Mouse (Mus musculus): ENCODE measurements around the gene Fam214b.
A peak's percentile ranks its signal among the peaks of the same experiment; 100 is the strongest.

Fam214b gene

DNA sequence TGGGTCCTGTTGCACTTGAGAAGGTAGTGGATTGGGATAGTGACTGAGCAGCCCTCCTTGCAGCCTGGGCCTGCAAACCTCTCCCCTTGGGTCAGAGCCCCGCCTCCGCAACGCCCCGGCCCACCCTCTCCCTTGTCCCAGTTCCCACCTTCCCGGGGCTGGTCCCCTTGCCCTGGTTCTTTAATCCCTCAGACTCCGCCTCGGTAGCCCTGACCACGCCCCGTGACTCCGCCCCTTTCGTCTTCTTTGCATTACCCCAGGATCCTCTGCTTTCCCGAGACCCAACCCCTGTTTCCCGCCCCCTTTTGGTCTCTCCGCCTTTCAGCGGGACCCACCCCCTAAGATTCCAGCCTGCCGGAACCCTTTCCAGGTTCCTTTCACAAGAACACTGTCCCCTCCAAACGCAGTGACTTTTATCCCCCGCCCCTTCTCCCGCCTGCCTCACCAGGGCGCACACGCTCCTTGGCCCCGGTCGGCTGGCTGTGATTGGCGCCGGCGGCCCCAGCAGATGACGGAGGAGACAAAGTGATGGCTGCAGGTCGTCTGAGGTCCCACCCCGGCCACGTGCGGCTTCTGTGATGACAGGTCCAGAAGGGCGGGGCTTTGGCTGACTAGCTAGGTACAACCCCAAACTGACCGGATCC lies at the start of gene Fam214b:
TSS of gene Fam214b (minus strand) at position 562 of the 644 bp plus-strand sequence.
- H3K9me3 ChIP-seq (ENCODE audit: low read length), result no peaks in the 10 kb centered on the region
- peaks cover 41% of the 10 kb centered on the region for H3K4me1 ChIP-seq (replicated peaks; ENCODE audit: low read depth, low read length)
- no peaks in the 10 kb centered on the region for H3K36me3 ChIP-seq (ENCODE audit: insufficient read depth, low read length)
- TF ChIP-seq POU5F1 (IDR thresholded peaks at IDR 0.05; ENCODE audit: borderline replicate concordance, low read length) (no peak), CTCF (conservative IDR thresholded peaks at IDR 0.05; ENCODE audit: low read length) (no peak), NANOG (IDR thresholded peaks at IDR 0.05; ENCODE audit: borderline replicate concordance, low read length) (no peak)
- 0 out of 2 replicates have a peak, but pooled peaks cover 2% of the 10 kb centered on the region for H3K27me3 ChIP-seq (ENCODE audit: insufficient read depth, low read length)
- peak within 1 kb of the TSS; percentile 86 for H3K4me3 ChIP-seq (replicated peaks; ENCODE audit: low read length)

DNA sequence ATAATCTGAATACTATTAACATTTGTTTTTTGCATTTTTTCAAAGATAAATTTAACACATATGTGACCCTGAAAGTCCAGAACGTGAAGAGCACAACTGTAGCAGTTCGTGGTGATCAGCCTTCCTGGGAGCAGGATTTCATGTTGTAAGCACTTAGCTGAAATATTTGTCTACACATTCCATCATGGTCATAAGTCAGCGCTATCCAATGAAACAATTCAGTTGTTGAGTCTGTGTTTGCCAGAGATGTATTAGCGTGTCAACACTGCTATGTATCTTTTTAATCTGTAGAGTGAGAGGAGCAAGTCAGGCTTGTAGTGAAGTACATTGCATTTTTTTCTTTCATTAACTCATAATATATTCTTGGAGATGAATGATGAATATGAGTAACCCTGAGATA lies 45.2 kb upstream of the Fam214b start:
- TF ChIP-seq POU5F1 (IDR thresholded peaks at IDR 0.05; ENCODE audit: borderline replicate concordance, low read length) (no peak), NANOG (IDR thresholded peaks at IDR 0.05; ENCODE audit: borderline replicate concordance, low read length) (no peak), CTCF (conservative IDR thresholded peaks at IDR 0.05; ENCODE audit: low read length) (no peak)
- Histone ChIP-seq H3K27me3 (ENCODE audit: insufficient read depth, low read length) (no peaks in the 10 kb centered on the region), H3K4me1 (replicated peaks; ENCODE audit: low read depth, low read length) (peaks cover 3% of the 10 kb centered on the region; the same call in 1 of the 2 replicates), H3K36me3 (ENCODE audit: insufficient read depth, low read length) (no peaks in the 10 kb centered on the region), H3K9me3 (ENCODE audit: low read length) (no peaks in the 10 kb centered on the region), H3K4me3 (replicated peaks; ENCODE audit: low read length) (no peak overlapping the region)

DNA sequence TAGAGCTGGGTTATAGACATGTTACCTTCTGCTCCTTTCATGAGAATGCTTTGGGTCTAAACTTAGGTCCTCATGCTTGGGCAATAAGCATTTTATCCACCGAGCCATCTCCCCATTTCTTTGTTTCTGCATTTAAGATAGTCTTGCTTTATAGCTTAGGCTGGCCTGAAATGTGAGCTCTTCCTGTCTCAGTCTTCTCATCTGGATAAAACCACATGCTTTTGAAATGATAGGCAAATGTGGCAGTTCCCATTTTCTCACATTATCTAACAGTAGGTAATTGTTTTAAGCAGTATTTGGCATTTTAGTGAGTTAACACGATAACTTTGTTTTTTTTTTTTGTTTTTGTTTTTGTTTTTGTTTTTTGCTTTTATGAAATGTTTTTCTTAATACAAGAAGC lies 43.9 kb upstream of the Fam214b start:
- H3K4me3 ChIP-seq (replicated peaks; ENCODE audit: low read length), result no peak overlapping the region
- no peaks in the 10 kb centered on the region for H3K27me3 ChIP-seq (ENCODE audit: insufficient read depth, low read length)
- H3K4me1 ChIP-seq (replicated peaks; ENCODE audit: low read depth, low read length), result peaks cover 3% of the 10 kb centered on the region; the same call in 1 of the 2 replicates
- H3K9me3 ChIP-seq (ENCODE audit: low read length), result no peaks in the 10 kb centered on the region
- no peak for TF ChIP-seq CTCF (conservative IDR thresholded peaks at IDR 0.05; ENCODE audit: low read length)
- TF ChIP-seq POU5F1 (IDR thresholded peaks at IDR 0.05; ENCODE audit: borderline replicate concordance, low read length), result no peak
- TF ChIP-seq NANOG (IDR thresholded peaks at IDR 0.05; ENCODE audit: borderline replicate concordance, low read length), result no peak
- no peaks in the 10 kb centered on the region for H3K36me3 ChIP-seq (ENCODE audit: insufficient read depth, low read length)

DNA sequence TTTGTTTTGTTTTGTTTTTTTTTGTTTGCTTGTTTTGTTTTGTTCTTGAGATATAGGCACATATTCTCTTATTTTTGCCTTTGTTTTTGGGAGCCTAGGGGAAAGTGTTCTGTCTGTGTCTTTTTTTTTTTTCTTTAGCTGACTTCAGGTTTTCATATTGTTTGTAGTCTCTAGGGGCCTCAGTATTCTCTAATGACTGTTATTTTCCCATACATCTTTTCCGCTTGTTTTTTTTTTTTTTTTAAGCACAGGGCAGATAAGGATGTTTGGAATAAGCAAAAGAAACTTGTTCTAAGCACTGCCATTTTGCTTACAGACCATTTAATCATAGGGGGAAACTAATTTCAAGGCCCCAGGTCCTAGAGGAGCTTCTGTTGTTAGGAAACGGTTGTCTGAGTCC lies 36.4 kb upstream of the Fam214b start:
- H3K36me3 ChIP-seq (ENCODE audit: insufficient read depth, low read length), result no peaks in the 10 kb centered on the region
- H3K4me1 ChIP-seq (replicated peaks; ENCODE audit: low read depth, low read length), result no peaks in the 10 kb centered on the region
- TF ChIP-seq NANOG (IDR thresholded peaks at IDR 0.05; ENCODE audit: borderline replicate concordance, low read length) (no peak), CTCF (conservative IDR thresholded peaks at IDR 0.05; ENCODE audit: low read length) (no peak), POU5F1 (IDR thresholded peaks at IDR 0.05; ENCODE audit: borderline replicate concordance, low read length) (no peak)
- H3K4me3 ChIP-seq (replicated peaks; ENCODE audit: low read length), result no peak overlapping the region
- no peaks in the 10 kb centered on the region for H3K9me3 ChIP-seq (ENCODE audit: low read length)
- H3K27me3 ChIP-seq (ENCODE audit: insufficient read depth, low read length), result no peaks in the 10 kb centered on the region

DNA sequence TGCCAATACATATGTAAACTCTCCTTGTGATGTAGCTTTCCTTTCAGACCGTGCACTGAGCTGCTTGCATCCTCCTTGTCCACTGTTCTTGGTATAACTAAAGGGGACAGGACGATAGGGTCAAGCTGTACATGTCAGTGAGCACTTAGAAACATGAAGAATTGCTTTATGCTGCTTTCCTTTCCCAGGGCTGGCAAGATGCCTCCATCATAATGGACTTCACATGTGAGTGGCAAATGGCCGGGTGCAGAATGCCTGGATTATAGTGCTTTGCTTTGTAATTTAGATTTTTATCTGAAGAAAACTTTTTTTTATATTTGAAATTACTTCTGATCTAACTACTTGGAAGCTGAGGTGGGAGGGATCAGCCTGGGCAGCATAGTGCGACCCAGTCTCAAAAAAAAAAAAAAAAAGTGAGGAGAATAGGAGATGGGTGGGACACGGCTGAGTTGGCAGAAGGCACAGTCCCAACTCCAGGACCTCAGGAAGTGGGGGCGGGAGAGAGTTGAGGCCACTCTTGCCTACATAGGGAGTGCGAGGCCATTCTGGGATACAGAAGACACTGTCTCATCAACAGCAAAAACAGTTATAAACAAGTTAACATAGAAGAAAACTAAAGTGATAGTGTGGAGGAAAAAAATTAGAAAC lies 32.2 kb upstream of the Fam214b start:
- Histone ChIP-seq H3K9me3 (ENCODE audit: low read length) (no peaks in the 10 kb centered on the region), H3K36me3 (ENCODE audit: insufficient read depth, low read length) (no peaks in the 10 kb centered on the region), H3K27me3 (ENCODE audit: insufficient read depth, low read length) (no peaks in the 10 kb centered on the region), H3K4me1 (replicated peaks; ENCODE audit: low read depth, low read length) (no peaks in the 10 kb centered on the region), H3K4me3 (replicated peaks; ENCODE audit: low read length) (no peak overlapping the region)
- no peak for TF ChIP-seq POU5F1 (IDR thresholded peaks at IDR 0.05; ENCODE audit: borderline replicate concordance, low read length)
- no peak for TF ChIP-seq NANOG (IDR thresholded peaks at IDR 0.05; ENCODE audit: borderline replicate concordance, low read length)
- TF ChIP-seq CTCF (conservative IDR thresholded peaks at IDR 0.05; ENCODE audit: low read length), result no peak

DNA sequence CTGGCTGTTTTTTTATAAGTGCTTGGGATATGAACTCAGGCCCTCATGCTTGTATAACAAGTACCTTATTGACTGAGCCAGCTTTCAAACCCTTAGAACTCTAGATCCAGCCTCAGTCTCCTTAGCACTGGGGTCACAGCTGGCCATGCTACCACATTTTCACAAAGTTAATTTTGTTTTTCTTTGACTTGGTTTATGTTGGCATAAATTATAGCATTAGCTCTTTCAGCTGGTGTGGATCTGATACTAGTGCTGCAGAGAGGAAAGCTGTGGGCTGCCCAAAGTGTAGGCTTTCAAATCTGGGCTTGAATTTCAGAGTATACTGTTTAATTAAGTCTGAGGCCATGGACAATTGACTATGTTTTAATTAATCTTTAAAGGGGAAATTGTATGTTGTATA lies 28.9 kb upstream of the Fam214b start:
- no peaks in the 10 kb centered on the region for H3K4me1 ChIP-seq (replicated peaks; ENCODE audit: low read depth, low read length)
- no peaks in the 10 kb centered on the region for H3K9me3 ChIP-seq (ENCODE audit: low read length)
- no peaks in the 10 kb centered on the region for H3K27me3 ChIP-seq (ENCODE audit: insufficient read depth, low read length)
- H3K4me3 ChIP-seq (replicated peaks; ENCODE audit: low read length), result no peak overlapping the region
- H3K36me3 ChIP-seq (ENCODE audit: insufficient read depth, low read length), result no peaks in the 10 kb centered on the region
- TF ChIP-seq CTCF (conservative IDR thresholded peaks at IDR 0.05; ENCODE audit: low read length) (no peak), POU5F1 (IDR thresholded peaks at IDR 0.05; ENCODE audit: borderline replicate concordance, low read length) (no peak), NANOG (IDR thresholded peaks at IDR 0.05; ENCODE audit: borderline replicate concordance, low read length) (no peak)

DNA sequence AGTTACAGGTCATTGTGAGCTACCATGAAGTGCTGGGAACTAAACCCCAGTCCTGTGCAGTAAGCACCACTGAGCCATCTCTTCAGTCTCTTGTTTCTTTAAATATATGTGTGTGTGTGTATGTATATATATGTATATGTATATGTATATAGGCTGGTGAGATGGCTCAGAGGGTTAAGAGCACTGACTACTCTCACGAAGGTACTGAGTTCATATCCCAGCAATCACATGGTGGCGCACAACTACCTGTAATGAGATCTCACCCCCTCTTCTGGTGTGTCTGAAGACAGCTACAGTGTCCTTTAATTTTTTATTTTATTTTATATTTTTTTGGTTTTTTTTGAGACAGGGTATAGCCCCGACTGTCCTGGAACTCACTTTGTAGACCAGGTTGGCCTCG lies 19.5 kb upstream of the Fam214b start:
- Histone ChIP-seq H3K36me3 (ENCODE audit: insufficient read depth, low read length) (no peaks in the 10 kb centered on the region), H3K9me3 (ENCODE audit: low read length) (no peaks in the 10 kb centered on the region), H3K4me1 (replicated peaks; ENCODE audit: low read depth, low read length) (peaks cover 4% of the 10 kb centered on the region; the same call in 1 of the 2 replicates), H3K4me3 (replicated peaks; ENCODE audit: low read length) (no peak overlapping the region), H3K27me3 (ENCODE audit: insufficient read depth, low read length) (peaks cover 12% of the 10 kb centered on the region)
- TF ChIP-seq NANOG (IDR thresholded peaks at IDR 0.05; ENCODE audit: borderline replicate concordance, low read length) (no peak), CTCF (conservative IDR thresholded peaks at IDR 0.05; ENCODE audit: low read length) (no peak), POU5F1 (IDR thresholded peaks at IDR 0.05; ENCODE audit: borderline replicate concordance, low read length) (no peak)

DNA sequence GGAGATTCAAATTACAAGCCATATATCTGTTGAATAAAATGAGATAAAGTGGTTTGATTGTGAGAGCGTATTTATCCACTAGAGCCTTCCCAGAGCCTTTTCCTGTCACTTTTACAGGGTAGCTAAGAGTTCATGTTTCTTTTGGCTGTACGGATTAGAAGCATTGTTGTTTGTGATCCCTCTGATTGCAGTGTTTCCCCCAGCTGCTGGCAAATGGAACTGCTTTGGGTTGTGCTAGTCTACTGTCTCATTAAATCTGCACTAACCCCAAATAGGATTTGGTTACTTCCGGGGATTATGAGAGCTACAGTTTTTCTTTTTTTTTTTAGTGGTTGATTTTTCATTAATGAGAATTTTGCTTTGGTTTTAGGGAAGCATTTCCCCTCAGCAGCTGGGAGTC lies 14.3 kb upstream of the Fam214b start:
- peaks cover 17% of the 10 kb centered on the region for H3K4me1 ChIP-seq (replicated peaks; ENCODE audit: low read depth, low read length)
- H3K9me3 ChIP-seq (ENCODE audit: low read length), result no peaks in the 10 kb centered on the region
- peaks cover 32% of the 10 kb centered on the region for H3K27me3 ChIP-seq (ENCODE audit: insufficient read depth, low read length)
- no peak overlapping the region for H3K4me3 ChIP-seq (replicated peaks; ENCODE audit: low read length)
- TF ChIP-seq CTCF (conservative IDR thresholded peaks at IDR 0.05; ENCODE audit: low read length), result no peak
- TF ChIP-seq POU5F1 (IDR thresholded peaks at IDR 0.05; ENCODE audit: borderline replicate concordance, low read length), result no peak
- no peak for TF ChIP-seq NANOG (IDR thresholded peaks at IDR 0.05; ENCODE audit: borderline replicate concordance, low read length)
- no peaks in the 10 kb centered on the region for H3K36me3 ChIP-seq (ENCODE audit: insufficient read depth, low read length)
